Mouse (Mus musculus) kidney, adult 9 months (tissue): ENCODE measurements around the gene Clip1.

Experiments
- DNase-seq: peaks from one replicate; pipeline ENCODE4 v3.0.0; 2022

Clip1 gene

GRCm38 (mm10) chr5:123670800-123671472 is 13.5 kb downstream of the Clip1 start:
- peak; percentile 67 for DNase-seq

GRCm38 (mm10) chr5:123669991-123670799 is 14.2 kb downstream of the Clip1 start:
- peak; percentile 42 for DNase-seq

- DNase-seq: no peak
Measured at GRCm38 (mm10) chr5:123667915-123668314, 16.5 kb downstream of the Clip1 start.

GRCm38 (mm10) chr5:123665956-123666355 is 18.5 kb downstream of the Clip1 start:
- no peak for DNase-seq

- DNase-seq: no peak
Measured at GRCm38 (mm10) chr5:123664329-123664728, 20.1 kb downstream of the Clip1 start.

- DNase-seq: peak; percentile 62
Measured at GRCm38 (mm10) chr5:123662059-123662458, 22.4 kb downstream of the Clip1 start.

GRCm38 (mm10) chr5:123661602-123662001 is 22.8 kb downstream of the Clip1 start:
- no peak for DNase-seq

GRCm38 (mm10) chr5:123657651-123658050 is 26.8 kb downstream of the Clip1 start:
- DNase-seq: no peak

- DNase-seq: no peak
Measured at GRCm38 (mm10) chr5:123654937-123655336, 29.5 kb downstream of the Clip1 start.

GRCm38 (mm10) chr5:123653287-123653801 is 31.1 kb downstream of the Clip1 start:
- DNase-seq: no peak

GRCm38 (mm10) chr5:123650825-123651224 is 33.6 kb downstream of the Clip1 start:
- DNase-seq: no peak

- no peak for DNase-seq
Measured at GRCm38 (mm10) chr5:123642401-123642800, 42.0 kb downstream of the Clip1 start.

- DNase-seq: no peak
Measured at GRCm38 (mm10) chr5:123641259-123641900, 43.0 kb downstream of the Clip1 start.

GRCm38 (mm10) chr5:123640181-123640580 is 44.2 kb downstream of the Clip1 start:
- DNase-seq: no peak

- DNase-seq: no peak
Measured at GRCm38 (mm10) chr5:123631210-123631609, 53.2 kb downstream of the Clip1 start.

- DNase-seq: peak; percentile 81
Measured at GRCm38 (mm10) chr5:123626631-123627030, 57.8 kb downstream of the Clip1 start.

GRCm38 (mm10) chr5:123622421-123622820 is 62.0 kb downstream of the Clip1 start:
- no peak for DNase-seq

- no peak for DNase-seq
Measured at GRCm38 (mm10) chr5:123618558-123618957, 65.9 kb downstream of the Clip1 start.

GRCm38 (mm10) chr5:123614246-123614645 is 70.2 kb downstream of the Clip1 start:
- no peak for DNase-seq

GRCm38 (mm10) chr5:123609843-123610242 is 74.6 kb downstream of the Clip1 start:
- DNase-seq: peak; percentile 79

- no peak for DNase-seq
Measured at GRCm38 (mm10) chr5:123609416-123609815, 75.0 kb downstream of the Clip1 start.

GRCm38 (mm10) chr5:123607211-123607669 is 77.2 kb downstream of the Clip1 start:
- DNase-seq: peak; percentile 61

GRCm38 (mm10) chr5:123603496-123603895 is 80.9 kb downstream of the Clip1 start:
- peak; percentile 40 for DNase-seq
